Mouse (Mus musculus) adrenal gland, postnatal 25 days (tissue): Measurements from ENCODE around the gene Lin52. TPM values are rescaled to one million over a fixed set of nuclear protein-coding genes. Genes with fewer than 3 reads are reported as not detected.

ENCODE experiments used
- DNase-seq: peaks from one replicate; pipeline ENCODE4 v3.0.0; 2021; ENCODE audit warnings: mixed read lengths
- total RNA-seq: library from RNA; stranded (reverse); gene quantifications from 2 replicates; pipeline ENCODE4 v1.2.3, GENCODE M21; 2021

Lin52 gene
- total RNA-seq, 1 experiment from 2014 or later, result 18.5 TPM

- DNase-seq, result no peak
These were observed 17.5 kb downstream of the Lin52 start for GRCm38 (mm10) chr12:84468701-84469100.

- DNase-seq, result no peak
These were observed 27.7 kb downstream of the Lin52 start for GRCm38 (mm10) chr12:84478937-84479336.

- DNase-seq, result no peak
These were observed 30.0 kb downstream of the Lin52 start for GRCm38 (mm10) chr12:84481251-84481650.

GRCm38 (mm10) chr12:84482778-84483585 is 31.8 kb downstream of the Lin52 start:
- DNase-seq, result no peak

GRCm38 (mm10) chr12:84487324-84488056 is 36.3 kb downstream of the Lin52 start:
- no peak for DNase-seq

GRCm38 (mm10) chr12:84496795-84497194 is 45.6 kb downstream of the Lin52 start:
- DNase-seq, result no peak

GRCm38 (mm10) chr12:84500528-84501263 is 49.5 kb downstream of the Lin52 start:
- no peak for DNase-seq

- DNase-seq, result no peak
These were observed 50.1 kb downstream of the Lin52 start for GRCm38 (mm10) chr12:84501278-84501677.

GRCm38 (mm10) chr12:84506856-84507255 is 55.6 kb downstream of the Lin52 start:
- DNase-seq, result no peak

- DNase-seq, result peak; percentile 11
These were observed 60.8 kb downstream of the Lin52 start for GRCm38 (mm10) chr12:84512016-84512415.

GRCm38 (mm10) chr12:84515486-84515885 is 64.3 kb downstream of the Lin52 start:
- no peak for DNase-seq

- no peak for DNase-seq
These were observed 65.4 kb downstream of the Lin52 start for GRCm38 (mm10) chr12:84516642-84517041.

GRCm38 (mm10) chr12:84518018-84518417 is 66.8 kb downstream of the Lin52 start:
- no peak for DNase-seq

- no peak for DNase-seq
These were observed 72.5 kb downstream of the Lin52 start for GRCm38 (mm10) chr12:84523728-84524127.

- no peak for DNase-seq
These were observed 73.2 kb downstream of the Lin52 start for GRCm38 (mm10) chr12:84524147-84525050.

GRCm38 (mm10) chr12:84525422-84525821 is 74.2 kb downstream of the Lin52 start:
- DNase-seq, result no peak

GRCm38 (mm10) chr12:84530426-84530825 is 79.2 kb downstream of the Lin52 start:
- no peak for DNase-seq

- DNase-seq, result no peak
These were observed 80.9 kb downstream of the Lin52 start for GRCm38 (mm10) chr12:84531906-84532829.

GRCm38 (mm10) chr12:84532830-84533199 is 81.6 kb downstream of the Lin52 start:
- DNase-seq, result no peak

GRCm38 (mm10) chr12:84533706-84534486 is 82.7 kb downstream of the Lin52 start:
- DNase-seq, result peak; percentile 65
